Mouse (Mus musculus) thymus, adult 18-20 months (tissue): ENCODE data around the gene Thoc5.

ENCODE experiments used
- DNase-seq, 2 experiments: peaks; one replicate each; pipeline ENCODE4 v3.0.0; 2022; ENCODE audit warnings: mixed read lengths in 2 of 2

The Thoc5 gene

GRCm38 (mm10) chr11:4916068-4916467, 20.9 kb downstream of the Thoc5 start:
- DNase-seq, result peak in 1 of 2 experiments; percentile 3

GRCm38 (mm10) chr11:4921281-4921680, 26.2 kb downstream of the Thoc5 start:
- DNase-seq, result no peak

- no peak for DNase-seq
These were observed 26.6 kb downstream of the Thoc5 start for GRCm38 (mm10) chr11:4921751-4922150.

GRCm38 (mm10) chr11:4927224-4927623, 32.1 kb downstream of the Thoc5 start:
- DNase-seq, result no peak

GRCm38 (mm10) chr11:4931009-4931601, 36.0 kb downstream of the Thoc5 start:
- DNase-seq, result no peak

GRCm38 (mm10) chr11:4936243-4936642, 41.1 kb downstream of the Thoc5 start:
- DNase-seq, result no peak

GRCm38 (mm10) chr11:4946530-4946929, 51.4 kb downstream of the Thoc5 start:
- no peak for DNase-seq

GRCm38 (mm10) chr11:4946947-4947812, 52.1 kb downstream of the Thoc5 start:
- peak; percentile 72 to 76 for DNase-seq

- peak in 1 of 2 experiments; percentile 9 for DNase-seq
These were observed 52.7 kb downstream of the Thoc5 start, which contains the start of gene Nefh for GRCm38 (mm10) chr11:4947813-4948174. Gene Nefh, minus strand, starts transcription at chr11:4948064.

- no peak for DNase-seq
These were observed 53.7 kb downstream of the Thoc5 start for GRCm38 (mm10) chr11:4948792-4949191.

GRCm38 (mm10) chr11:4949256-4950044, 54.3 kb downstream of the Thoc5 start:
- DNase-seq, result no peak

GRCm38 (mm10) chr11:4953401-4953800, 58.3 kb downstream of the Thoc5 start:
- no peak for DNase-seq

- no peak for DNase-seq
These were observed 58.8 kb downstream of the Thoc5 start for GRCm38 (mm10) chr11:4953918-4954317.

GRCm38 (mm10) chr11:4963099-4963808, 68.1 kb downstream of the Thoc5 start:
- DNase-seq, result no peak

GRCm38 (mm10) chr11:4966325-4966724, 71.2 kb downstream of the Thoc5 start:
- DNase-seq, result no peak

GRCm38 (mm10) chr11:4966888-4967287, 71.8 kb downstream of the Thoc5 start:
- DNase-seq, result no peak

- DNase-seq, result no peak
These were observed 72.4 kb downstream of the Thoc5 start for GRCm38 (mm10) chr11:4967549-4967948.

GRCm38 (mm10) chr11:4968376-4968775, 73.3 kb downstream of the Thoc5 start:
- DNase-seq, result no peak

- DNase-seq, result peak in 1 of 2 experiments; percentile 24
These were observed 78.1 kb downstream of the Thoc5 start for GRCm38 (mm10) chr11:4972967-4973870.

- DNase-seq, result no peak
These were observed 78.7 kb downstream of the Thoc5 start for GRCm38 (mm10) chr11:4973871-4974256.

GRCm38 (mm10) chr11:4974376-4975122, 79.4 kb downstream of the Thoc5 start:
- no peak for DNase-seq
